Mouse (Mus musculus) testis, adult 2 months (tissue): ENCODE measurements around the gene Slc26a9. TPM values are rescaled to one million over a fixed set of nuclear protein-coding genes. Genes with fewer than 3 reads are reported as not detected.

Experiments used
- H3K27ac ChIP-seq: fragments of 200-500 bp; 2 replicates; pipeline ENCODE4 v1.5.1; 2012; ENCODE audit warnings: low read depth, low read length; ENCODE audit not compliant: control insufficient read depth, insufficient read depth
- H3K27me3 ChIP-seq: fragments of 200-500 bp; 2 replicates; pipeline ENCODE4 v1.6.1; 2012; ENCODE audit warnings: mild to moderate bottlenecking, low read length, moderate library complexity; ENCODE audit not compliant: control insufficient read depth, insufficient read depth
- H3K36me3 ChIP-seq: fragments of 200-500 bp; 2 replicates; pipeline ENCODE4 v1.6.1; 2012; ENCODE audit warnings: mild to moderate bottlenecking, low read length; ENCODE audit not compliant: control insufficient read depth, insufficient read depth
- H3K4me1 ChIP-seq: fragments of 200-500 bp; 2 replicates; pipeline ENCODE4 v1.6.1; 2012; ENCODE audit warnings: low read length; ENCODE audit not compliant: control insufficient read depth, insufficient read depth
- H3K4me3 ChIP-seq: fragments of 200-500 bp; 2 replicates; pipeline ENCODE4 v1.5.1; 2012; ENCODE audit warnings: low read depth, mild to moderate bottlenecking, low read length, moderate library complexity, mixed read lengths; ENCODE audit not compliant: control insufficient read depth
- CTCF ChIP-seq: fragments of 200-500 bp; IDR thresholded peaks from 2 replicates; pipeline ENCODE4 v1.5.1; 2012; ENCODE audit warnings: low read depth, mild to moderate bottlenecking, inconsistent platforms, low read length, moderate library complexity; ENCODE audit not compliant: control insufficient read depth, insufficient read depth, insufficient replicate concordance
- POLR2A ChIP-seq: fragments of 200-500 bp; IDR thresholded peaks from 2 replicates; pipeline ENCODE4 v1.6.1; 2012; ENCODE audit warnings: low read depth, mild to moderate bottlenecking, inconsistent platforms, low read length, moderate library complexity; ENCODE audit not compliant: control insufficient read depth
- polyA plus RNA-seq: library from polyadenylated mRNA; depleted of rRNA; stranded (reverse); fragments of >200 nt; gene quantifications from 2 replicates; pipeline ENCODE4 v1.2.3, GENCODE M21; 2012

Slc26a9 gene
- polyA plus RNA-seq, 1 experiment: 0.32 TPM

GRCm38 (mm10) chr1:131751891-131752311 lies 8.1 kb downstream of the Slc26a9 start:
- no peak overlapping the region for H3K4me3 ChIP-seq
- no peaks in the 10 kb centered on the region for H3K4me1 ChIP-seq

GRCm38 (mm10) chr1:131754212-131754829 lies 10.5 kb downstream of the Slc26a9 start:
- H3K27ac ChIP-seq: no peak overlapping the region
- no peaks in the 10 kb centered on the region for H3K36me3 ChIP-seq
- no peaks in the 10 kb centered on the region for H3K27me3 ChIP-seq
- TF ChIP-seq POLR2A (no peak), CTCF (no peak)
- H3K4me3 ChIP-seq: no peak overlapping the region
- no peaks in the 10 kb centered on the region for H3K4me1 ChIP-seq

More at GRCm38 (mm10) chr1:131751891-131752311, 8.1 kb downstream of the Slc26a9 start:
- Histone ChIP-seq H3K27me3 (no peaks in the 10 kb centered on the region), H3K36me3 (no peaks in the 10 kb centered on the region), H3K27ac (no peak overlapping the region)
- TF ChIP-seq CTCF (no peak), POLR2A (no peak)

- H3K4me3 ChIP-seq: no peak overlapping the region
- TF ChIP-seq POLR2A (no peak), CTCF (no peak)
- no peak overlapping the region for H3K27ac ChIP-seq
- no peaks in the 10 kb centered on the region for H3K4me1 ChIP-seq
- no peaks in the 10 kb centered on the region for H3K27me3 ChIP-seq
- no peaks in the 10 kb centered on the region for H3K36me3 ChIP-seq
Observed at GRCm38 (mm10) chr1:131754916-131755315, 11.1 kb downstream of the Slc26a9 start.

DNA sequence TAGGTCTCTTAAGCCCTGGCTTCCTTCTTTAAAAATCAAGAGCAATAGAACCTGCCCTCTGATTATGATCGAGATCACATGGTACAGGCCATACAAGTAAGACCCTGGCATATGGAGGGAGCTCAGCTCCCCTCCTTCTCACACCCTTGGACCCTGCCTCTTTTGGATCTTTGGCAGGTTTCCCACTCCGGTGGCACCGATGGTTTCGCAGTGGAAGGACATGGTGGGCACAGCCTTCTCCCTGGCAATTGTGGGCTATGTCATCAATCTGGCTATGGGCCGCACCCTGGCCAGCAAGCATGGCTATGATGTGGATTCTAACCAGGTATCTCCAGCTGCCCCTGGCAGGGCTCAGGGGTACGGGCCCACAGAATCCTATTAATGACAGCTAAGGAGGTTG lies 13.4 kb downstream of the Slc26a9 start:
- Histone ChIP-seq H3K27ac (no peak overlapping the region), H3K36me3 (no peaks in the 10 kb centered on the region), H3K27me3 (no peaks in the 10 kb centered on the region), H3K4me1 (no peaks in the 10 kb centered on the region), H3K4me3 (no peak overlapping the region)
- no peak for TF ChIP-seq POLR2A

DNA sequence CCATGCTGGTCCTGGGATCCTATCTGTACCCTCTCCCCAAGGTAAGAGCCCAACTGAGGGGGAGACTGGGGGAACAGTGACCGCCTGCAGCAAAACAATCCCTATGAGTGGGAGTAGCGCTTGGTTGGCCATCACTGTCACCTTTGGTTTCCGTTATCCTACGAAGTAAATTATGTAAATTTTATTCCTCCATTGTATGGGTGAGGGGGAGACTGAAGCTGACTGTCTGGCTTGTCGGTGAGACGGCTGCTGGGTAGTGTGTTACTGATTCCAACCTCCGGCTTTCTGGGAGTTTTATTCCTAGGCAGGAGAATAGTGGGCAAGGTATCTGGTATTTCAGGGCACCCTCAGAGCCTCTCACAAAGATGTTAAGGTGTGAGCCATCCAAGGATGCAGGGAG lies 15.0 kb downstream of the Slc26a9 start:
- H3K27ac ChIP-seq: no peak overlapping the region
- no peak for TF ChIP-seq POLR2A
- TF ChIP-seq CTCF: no peak
- H3K4me1 ChIP-seq: no peaks in the 10 kb centered on the region
- no peak overlapping the region for H3K4me3 ChIP-seq
- H3K27me3 ChIP-seq: no peaks in the 10 kb centered on the region
- no peaks in the 10 kb centered on the region for H3K36me3 ChIP-seq

DNA sequence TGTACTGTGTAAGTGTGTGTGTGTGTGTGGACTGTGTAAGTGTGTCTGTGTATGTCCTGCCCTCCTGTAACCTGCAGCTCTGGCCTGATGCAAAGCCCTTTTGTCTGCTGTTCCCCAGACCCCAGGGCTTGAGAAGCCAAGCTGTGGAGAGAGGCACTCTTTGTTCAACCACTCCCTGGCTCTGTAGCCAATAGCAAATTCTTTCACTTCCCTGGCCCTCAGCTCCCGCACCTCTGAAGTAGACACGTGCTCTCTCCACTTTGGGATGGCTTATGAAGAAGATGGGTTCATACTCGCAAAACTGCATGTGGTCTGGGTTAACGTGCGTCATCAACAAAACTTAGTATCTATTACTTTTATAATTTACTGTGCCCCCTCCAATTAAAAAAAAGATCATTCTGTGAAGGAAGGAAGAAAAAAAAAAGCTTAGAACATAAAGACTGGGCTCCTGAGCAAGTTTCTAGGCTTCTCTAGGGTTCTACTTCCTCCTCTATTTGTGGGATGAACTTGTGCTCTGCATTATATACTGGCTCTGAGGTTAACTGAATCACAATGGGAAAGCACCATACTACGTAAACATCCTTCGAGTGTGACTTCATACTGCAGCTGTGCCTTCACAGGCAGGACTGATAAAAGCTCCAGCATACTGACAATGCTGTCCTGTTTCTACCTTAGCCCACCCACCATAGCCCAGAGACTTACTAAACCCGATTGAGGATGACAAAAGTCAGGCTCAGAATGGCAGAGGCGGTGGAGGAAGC lies 16.0 kb downstream of the Slc26a9 start:
- H3K4me3 ChIP-seq: no peak overlapping the region
- no peak overlapping the region for H3K27ac ChIP-seq
- no peak for TF ChIP-seq CTCF
- no peak for TF ChIP-seq POLR2A
- H3K27me3 ChIP-seq: no peaks in the 10 kb centered on the region
- H3K4me1 ChIP-seq: no peaks in the 10 kb centered on the region
- H3K36me3 ChIP-seq: no peaks in the 10 kb centered on the region

- Histone ChIP-seq H3K4me3 (no peak overlapping the region), H3K27me3 (no peaks in the 10 kb centered on the region), H3K4me1 (no peaks in the 10 kb centered on the region), H3K27ac (no peak overlapping the region), H3K36me3 (no peaks in the 10 kb centered on the region)
- TF ChIP-seq POLR2A (no peak), CTCF (no peak)
Observed at GRCm38 (mm10) chr1:131760428-131760820, 16.6 kb downstream of the Slc26a9 start.
